In genomic region chr11:12026638-12027037, GRCm38 (mm10) we compare ENCODE assay signal across 8 mouse cellular contexts. TPM values are rescaled to one million over a fixed set of nuclear protein-coding genes. Genes with fewer than 3 reads are reported as not detected.
DNase-seq lines count a peak whose midpoint lies in the region; ATAC-seq lines count a peak whose summit lies in the region.

No protein-coding gene starts in this region.

- H3K27me3 ChIP-seq in liver, embryonic 13.5 days, result peaks cover 81% of the 10 kb centered on the region
- peaks cover 84% of the 10 kb centered on the region for H3K27me3 ChIP-seq in liver, embryonic 12.5 days (replicated peaks)
- H3K27me3 ChIP-seq in embryonic facial prominence, embryonic 11.5 days (ENCODE audit: control insufficient read depth, insufficient read depth, low read length), result peaks cover 54% of the 10 kb centered on the region
- H3K27me3 ChIP-seq in intestine, embryonic 15.5 days (replicated peaks), result peaks cover 66% of the 10 kb centered on the region
- peaks cover 100% of the 10 kb centered on the region for H3K27me3 ChIP-seq in midbrain, embryonic 10.5 days (ENCODE audit: low read depth, poor library complexity, severe bottlenecking)

- H3K4me3 ChIP-seq in liver, embryonic 13.5 days (replicated peaks), result no peak overlapping the region
- H3K4me3 ChIP-seq in liver, embryonic 12.5 days, result no peak overlapping the region
- H3K4me3 ChIP-seq in embryonic facial prominence, embryonic 11.5 days (ENCODE audit: low read depth, low read length), result 0 out of 2 replicates have a peak overlapping the region, but pooled peaks have one; percentile 7
- H3K4me3 ChIP-seq in intestine, embryonic 15.5 days (replicated peaks), result 0 out of 2 replicates have a peak overlapping the region, but pooled peaks have one; percentile 10
- peak overlapping the region; percentile 44; the same call in 1 of the 2 replicates for H3K4me3 ChIP-seq in midbrain, embryonic 10.5 days

- peaks cover 7% of the 10 kb centered on the region for H3K4me1 ChIP-seq in liver, embryonic 13.5 days (replicated peaks)
- H3K4me1 ChIP-seq in liver, embryonic 12.5 days, result peaks cover 11% of the 10 kb centered on the region
- H3K4me1 ChIP-seq in embryonic facial prominence, embryonic 11.5 days (ENCODE audit: control insufficient read depth, insufficient read depth, low read length), result no peaks in the 10 kb centered on the region; the same call in 1 of the 2 replicates
- 0 out of 2 replicates have a peak, but pooled peaks cover 3% of the 10 kb centered on the region for H3K4me1 ChIP-seq in intestine, embryonic 15.5 days (replicated peaks)
- H3K4me1 ChIP-seq in midbrain, embryonic 10.5 days, result peaks cover 10% of the 10 kb centered on the region

- no peak overlapping the region for H3K4me2 ChIP-seq in liver, embryonic 13.5 days
- no peak overlapping the region for H3K4me2 ChIP-seq in liver, embryonic 12.5 days
- peak overlapping the region; percentile 43 for H3K4me2 ChIP-seq in embryonic facial prominence, embryonic 11.5 days (ENCODE audit: low read depth, low read length)
- peak overlapping the region; percentile 60 for H3K4me2 ChIP-seq in intestine, embryonic 15.5 days (replicated peaks)

- H3K9me3 ChIP-seq in liver, embryonic 13.5 days (replicated peaks), result peaks cover 18% of the 10 kb centered on the region
- H3K9me3 ChIP-seq in liver, embryonic 12.5 days (replicated peaks), result peaks cover 15% of the 10 kb centered on the region
- peaks cover 25% of the 10 kb centered on the region for H3K9me3 ChIP-seq in embryonic facial prominence, embryonic 11.5 days (replicated peaks; ENCODE audit: control insufficient read depth, low read length)
- H3K9me3 ChIP-seq in intestine, embryonic 15.5 days, result peaks cover 13% of the 10 kb centered on the region
- H3K9me3 ChIP-seq in midbrain, embryonic 10.5 days (replicated peaks), result peaks cover 49% of the 10 kb centered on the region

- H3K9ac ChIP-seq in liver, embryonic 13.5 days, result no peak overlapping the region
- no peak overlapping the region for H3K9ac ChIP-seq in liver, embryonic 12.5 days
- no peak overlapping the region for H3K9ac ChIP-seq in embryonic facial prominence, embryonic 11.5 days (replicated peaks; ENCODE audit: low read length)
- no peak overlapping the region for H3K9ac ChIP-seq in intestine, embryonic 15.5 days

- WGBS in liver, embryonic 13.5 days (ENCODE audit: insufficient replicate concordance), result 56% methylated on average over 17 of the region's 17 CpGs
- 53% methylated on average over 17 of the region's 17 CpGs for WGBS in liver, embryonic 12.5 days (ENCODE audit: insufficient replicate concordance)
- 40% methylated on average over 17 of the region's 17 CpGs for WGBS in embryonic facial prominence, embryonic 11.5 days
- WGBS in intestine, embryonic 15.5 days, result 57% methylated on average over 17 of the region's 17 CpGs
- 50% methylated on average over 17 of the region's 17 CpGs for WGBS in midbrain, embryonic 10.5 days

- 0 out of 2 replicates have a peak, but pooled peaks have one; percentile 12 for ATAC-seq in liver, embryonic 13.5 days (ENCODE audit: low read depth)
- ATAC-seq in liver, embryonic 12.5 days, result no peak
- ATAC-seq in embryonic facial prominence, embryonic 11.5 days (replicated peaks; ENCODE audit: insufficient number of reproducible peaks, low FRiP score, low TSS enrichment, low read depth), result peak; percentile 32; the same call in 1 of the 2 replicates
- peak; percentile 20; the same call in 1 of the 2 replicates for ATAC-seq in intestine, embryonic 15.5 days

- no peak for DNase-seq in liver, embryonic 13.5 days
- DNase-seq in embryonic facial prominence, embryonic 11.5 days (ENCODE audit: low spot score), result no peak
- peak; percentile 43 for DNase-seq in midbrain, embryonic 10.5 days (ENCODE audit: low spot score)
- DNase-seq in telencephalon, adult 2 months (ENCODE audit: low read depth, low spot score), result peak; percentile 57
- DNase-seq in spleen, adult 18-20 months, result no peak
- no peak for DNase-seq in adrenal gland, adult 8-10 months

- no peak overlapping the region for H3K27ac ChIP-seq in liver, embryonic 13.5 days
- H3K27ac ChIP-seq in liver, embryonic 12.5 days, result no peak overlapping the region
- H3K27ac ChIP-seq in embryonic facial prominence, embryonic 11.5 days (replicated peaks; ENCODE audit: low read depth, low read length), result no peak overlapping the region
- H3K27ac ChIP-seq in intestine, embryonic 15.5 days, result no peak overlapping the region
- no peak overlapping the region for H3K27ac ChIP-seq in midbrain, embryonic 10.5 days (replicated peaks)

- peaks cover 45% of the 10 kb centered on the region for H3K36me3 ChIP-seq in liver, embryonic 13.5 days
- peaks cover 50% of the 10 kb centered on the region for H3K36me3 ChIP-seq in liver, embryonic 12.5 days
- H3K36me3 ChIP-seq in embryonic facial prominence, embryonic 11.5 days (replicated peaks; ENCODE audit: control insufficient read depth, insufficient read depth, low read depth, low read length), result peaks cover 8% of the 10 kb centered on the region
- H3K36me3 ChIP-seq in intestine, embryonic 15.5 days, result peaks cover 26% of the 10 kb centered on the region
- H3K36me3 ChIP-seq in midbrain, embryonic 10.5 days, result peaks cover 97% of the 10 kb centered on the region

RNA-seq across cellular contexts. Expression of gene Grb10, which starts 11.8 kb away (rescaled TPM):
- polyA plus RNA-seq in liver, embryonic 13.5 days (2015; fragmentation: Nextera tagmentation; extraction: Ambion mirVana), result 115 and 156 TPM in 2 replicates
- 206 and 211 TPM in 2 replicates for polyA plus RNA-seq in liver, embryonic 12.5 days (2016; fragmentation: Nextera tagmentation; extraction: Ambion mirVana)
- 228 and 230 TPM in 2 replicates for polyA plus RNA-seq in embryonic facial prominence, embryonic 11.5 days (2014; fragmentation: Nextera tagmentation; extraction: Ambion mirVana)
- polyA plus RNA-seq in intestine, embryonic 15.5 days (2015; fragmentation: Nextera tagmentation; extraction: Ambion mirVana), result 313 and 347 TPM in 2 replicates
- 441 and 449 TPM in 2 replicates for polyA plus RNA-seq in midbrain, embryonic 10.5 days (2016; fragmentation: Nextera tagmentation; extraction: Ambion mirVana)
- total RNA-seq in adrenal gland, adult 8-10 months (2022), result 10 to 100 TPM; 64.1 to 75.4 (median 74.2) TPM

Comparison
In these comparisons a context has a peak if more than half of its experiments do, and no peak if none do; other contexts are left out.
1. DNase-seq: peak in midbrain, embryonic 10.5 days (single experiment) and telencephalon, adult 2 months (single experiment); none in liver, embryonic 13.5 days (single experiment), embryonic facial prominence, embryonic 11.5 days (single experiment), spleen, adult 18-20 months (0 of 2) and adrenal gland, adult 8-10 months (single experiment).
2. H3K4me2 ChIP-seq: peak in embryonic facial prominence, embryonic 11.5 days (single experiment) and intestine, embryonic 15.5 days (single experiment); none in liver, embryonic 13.5 days (single experiment) and liver, embryonic 12.5 days (single experiment).
3. H3K4me3 ChIP-seq: peak in embryonic facial prominence, embryonic 11.5 days (single experiment), intestine, embryonic 15.5 days (single experiment) and midbrain, embryonic 10.5 days (single experiment); none in liver, embryonic 13.5 days (single experiment) and liver, embryonic 12.5 days (single experiment).